Mouse (Mus musculus): ENCODE data around the gene C8g.

The C8g gene

GRCm38 (mm10) chr2:25501593-25502486 lies at the start of gene C8g:
C8g (minus strand) TSS chr2:25501719.
- no peak for DNase-seq (ENCODE audit: low read depth, low spot score)

- peak; percentile 78 for DNase-seq (ENCODE audit: low read depth, low spot score)
Observed at GRCm38 (mm10) chr2:25551186-25551585, 49.7 kb upstream of the C8g start.

GRCm38 (mm10) chr2:25549021-25549991 lies 47.8 kb upstream of the C8g start:
- peak; percentile 46 for DNase-seq (ENCODE audit: low read depth, low spot score)

- peak; percentile 99 for DNase-seq (ENCODE audit: low read depth, low spot score)
Observed at GRCm38 (mm10) chr2:25546811-25547491, 45.4 kb upstream of the C8g start, which contains the start of gene Traf2. Traf2 (minus strand) TSS chr2:25546940.

GRCm38 (mm10) chr2:25545996-25546810 lies 44.7 kb upstream of the C8g start:
- DNase-seq (ENCODE audit: low read depth, low spot score): no peak

- DNase-seq (ENCODE audit: low read depth, low spot score): no peak
Observed at GRCm38 (mm10) chr2:25541644-25542367, 40.3 kb upstream of the C8g start.

- DNase-seq (ENCODE audit: low read depth, low spot score): no peak
Observed at GRCm38 (mm10) chr2:25540541-25540948, 39.0 kb upstream of the C8g start.

- no peak for DNase-seq (ENCODE audit: low read depth, low spot score)
Observed at GRCm38 (mm10) chr2:25536531-25536930, 35.0 kb upstream of the C8g start.

- DNase-seq (ENCODE audit: low read depth, low spot score): no peak
Observed at GRCm38 (mm10) chr2:25534866-25535182, 33.3 kb upstream of the C8g start.

- peak; percentile 92 for DNase-seq (ENCODE audit: low read depth, low spot score)
Observed at GRCm38 (mm10) chr2:25534178-25534865, 32.8 kb upstream of the C8g start.

- DNase-seq (ENCODE audit: low read depth, low spot score): no peak
Observed at GRCm38 (mm10) chr2:25533707-25534106, 32.2 kb upstream of the C8g start.

- no peak for DNase-seq (ENCODE audit: low read depth, low spot score)
Observed at GRCm38 (mm10) chr2:25526510-25527302, 25.2 kb upstream of the C8g start.

GRCm38 (mm10) chr2:25509912-25510311 lies 8.4 kb upstream of the C8g start:
- DNase-seq (ENCODE audit: low read depth, low spot score): no peak

- DNase-seq (ENCODE audit: low read depth, low spot score): peak; percentile 47
Observed at GRCm38 (mm10) chr2:25506964-25507363, 5.4 kb upstream of the C8g start.

- no peak for DNase-seq (ENCODE audit: low read depth, low spot score)
Observed at GRCm38 (mm10) chr2:25505860-25506259, 4.3 kb upstream of the C8g start.

- no peak for DNase-seq (ENCODE audit: low read depth, low spot score)
Observed at GRCm38 (mm10) chr2:25505000-25505399, 3.5 kb upstream of the C8g start.

GRCm38 (mm10) chr2:25504538-25504937 lies 3.0 kb upstream of the C8g start:
- DNase-seq (ENCODE audit: low read depth, low spot score): no peak

GRCm38 (mm10) chr2:25502726-25503125 lies 1.2 kb upstream of the C8g start:
- DNase-seq (ENCODE audit: low read depth, low spot score): no peak
